Mouse (Mus musculus) liver, embryonic 12.5 days (tissue): Measurements from ENCODE around the gene Nrsn2. TPM values are rescaled to one million over a fixed set of nuclear protein-coding genes. Genes with fewer than 3 reads are reported as not detected.

Source experiments
- ATAC-seq: fragments of 200-750 bp; cut with Nextera tagmentation; 2 replicates; pipeline ENCODE4 v1.8.0; 2017; ENCODE audit warnings: moderate number of reproducible peaks, mild to moderate bottlenecking, moderate library complexity
- H3K27ac ChIP-seq: fragments of 300-500 bp; sonication (generic); 2 replicates; pipeline ENCODE4 v1.5.1; 2016; ENCODE audit warnings: mild to moderate bottlenecking
- H3K27me3 ChIP-seq: fragments of 300-500 bp; sonication (generic); replicated peaks from 2 replicates; pipeline ENCODE4 v1.6.1; 2016; ENCODE audit warnings: mild to moderate bottlenecking, moderate library complexity
- H3K36me3 ChIP-seq: fragments of 300-500 bp; sonication (generic); 2 replicates; pipeline ENCODE4 v1.6.1; 2016; ENCODE audit warnings: mild to moderate bottlenecking, moderate library complexity
- H3K4me1 ChIP-seq: fragments of 300-500 bp; sonication (generic); 2 replicates; pipeline ENCODE4 v1.6.1; 2016
- H3K4me2 ChIP-seq: fragments of 300-500 bp; sonication (generic); 2 replicates; pipeline ENCODE4 v1.6.1; 2016; ENCODE audit warnings: mild to moderate bottlenecking, moderate library complexity
- H3K4me3 ChIP-seq: fragments of 300-500 bp; sonication (generic); 2 replicates; pipeline ENCODE4 v1.5.1; 2016; ENCODE audit warnings: mild to moderate bottlenecking, moderate library complexity
- H3K9ac ChIP-seq: fragments of 300-500 bp; sonication (generic); 2 replicates; pipeline ENCODE4 v1.6.1; 2016; ENCODE audit warnings: mild to moderate bottlenecking, moderate library complexity
- H3K9me3 ChIP-seq: fragments of 300-500 bp; sonication (generic); replicated peaks from 2 replicates; pipeline ENCODE4 v1.6.1; 2016; ENCODE audit warnings: mild to moderate bottlenecking, moderate library complexity
- WGBS: fragments of 180-500 bp; shearing (Covaris S2); methylation state at CpG from one replicate; pipeline ENCODE4 v1.1.7; 2016; ENCODE audit not compliant: insufficient replicate concordance; 5-methylcytosine and 5-hydroxymethylcytosine counted together
- polyA plus RNA-seq: library from polyadenylated mRNA; unstranded; fragments of >200 nt; fragmentation: Nextera tagmentation; extraction: Ambion mirVana; gene quantifications from 2 replicates; pipeline ENCODE4 v1.2.1, GENCODE M21; 2016

The Nrsn2 gene
- polyA plus RNA-seq, 1 experiment from 2014 or later, result 0.08 TPM

- H3K4me3 ChIP-seq, result no peak overlapping the region
- H3K9me3 ChIP-seq, result no peaks in the 10 kb centered on the region
- H3K27ac ChIP-seq, result no peak overlapping the region
- no peak overlapping the region for H3K4me2 ChIP-seq
- peaks cover 12% of the 10 kb centered on the region for H3K27me3 ChIP-seq
- peaks cover 29% of the 10 kb centered on the region for H3K4me1 ChIP-seq
- WGBS, result 67% methylated on average over 1 of the region's 1 CpGs
- ATAC-seq, result no peak
- no peak overlapping the region for H3K9ac ChIP-seq
- peaks cover 18% of the 10 kb centered on the region for H3K36me3 ChIP-seq
Measured at GRCm38 (mm10) chr2:152336856-152337255, 39.6 kb downstream of the Nrsn2 start.

- Histone ChIP-seq H3K4me2 (no peak overlapping the region), H3K36me3 (peaks cover 22% of the 10 kb centered on the region), H3K9ac (no peak overlapping the region), H3K27me3 (peaks cover 12% of the 10 kb centered on the region), H3K9me3 (no peaks in the 10 kb centered on the region), H3K27ac (no peak overlapping the region), H3K4me1 (peaks cover 44% of the 10 kb centered on the region), H3K4me3 (no peak overlapping the region)
- WGBS, result 30% methylated on average over 11 of the region's 11 CpGs
- ATAC-seq, result no peak
Measured at GRCm38 (mm10) chr2:152335289-152335820, 41.1 kb downstream of the Nrsn2 start.

GRCm38 (mm10) chr2:152333345-152334006 is 43.0 kb downstream of the Nrsn2 start:
- Histone ChIP-seq H3K27me3 (peaks cover 12% of the 10 kb centered on the region), H3K9ac (no peak overlapping the region), H3K4me2 (peak overlapping the region; percentile 81), H3K27ac (no peak overlapping the region), H3K9me3 (no peaks in the 10 kb centered on the region), H3K4me1 (peaks cover 59% of the 10 kb centered on the region), H3K4me3 (no peak overlapping the region), H3K36me3 (peaks cover 35% of the 10 kb centered on the region)
- no peak for ATAC-seq
- 60% methylated on average over 4 of the region's 4 CpGs for WGBS

GRCm38 (mm10) chr2:152332101-152332825 is 44.2 kb downstream of the Nrsn2 start, which contains the start of gene Rbck1:
Gene Rbck1 (minus strand): TSS chr2:152332653.
- 3% methylated on average over 54 of the region's 54 CpGs for WGBS
- Histone ChIP-seq H3K9me3 (no peaks in the 10 kb centered on the region), H3K4me2 (peak within 1 kb of the TSS; percentile 81), H3K4me1 (peaks cover 65% of the 10 kb centered on the region), H3K36me3 (peaks cover 36% of the 10 kb centered on the region), H3K9ac (peak within 1 kb of the TSS; percentile 88), H3K4me3 (peak within 1 kb of the TSS; percentile 88), H3K27ac (peak within 1 kb of the TSS; percentile 92), H3K27me3 (peaks cover 12% of the 10 kb centered on the region)
- ATAC-seq, result peak; percentile 94

GRCm38 (mm10) chr2:152330858-152331423 is 45.5 kb downstream of the Nrsn2 start:
- peak overlapping the region; percentile 92 for H3K27ac ChIP-seq
- peaks cover 4% of the 10 kb centered on the region; the same call in 1 of the 2 replicates for H3K27me3 ChIP-seq
- peak overlapping the region; percentile 81 for H3K4me2 ChIP-seq
- H3K4me3 ChIP-seq, result peak overlapping the region; percentile 88
- H3K9ac ChIP-seq, result peak overlapping the region; percentile 88
- H3K36me3 ChIP-seq, result peaks cover 48% of the 10 kb centered on the region
- 20% methylated on average over 7 of the region's 7 CpGs for WGBS
- ATAC-seq, result peak; percentile 8; the same call in 1 of the 2 replicates
- peaks cover 65% of the 10 kb centered on the region for H3K4me1 ChIP-seq
- no peaks in the 10 kb centered on the region for H3K9me3 ChIP-seq

GRCm38 (mm10) chr2:152327980-152328379 is 48.5 kb downstream of the Nrsn2 start:
- no peak overlapping the region for H3K9ac ChIP-seq
- WGBS, result 78% methylated on average over 5 of the region's 5 CpGs
- peaks cover 78% of the 10 kb centered on the region for H3K36me3 ChIP-seq
- H3K9me3 ChIP-seq, result no peaks in the 10 kb centered on the region
- H3K4me2 ChIP-seq, result no peak overlapping the region
- H3K4me1 ChIP-seq, result peaks cover 42% of the 10 kb centered on the region
- no peaks in the 10 kb centered on the region for H3K27me3 ChIP-seq
- no peak overlapping the region for H3K27ac ChIP-seq
- no peak overlapping the region for H3K4me3 ChIP-seq
- no peak for ATAC-seq

- 91% methylated on average over 8 of the region's 8 CpGs for WGBS
- Histone ChIP-seq H3K4me1 (peaks cover 35% of the 10 kb centered on the region), H3K27me3 (no peaks in the 10 kb centered on the region), H3K9ac (no peak overlapping the region), H3K4me3 (no peak overlapping the region), H3K9me3 (no peaks in the 10 kb centered on the region), H3K4me2 (no peak overlapping the region), H3K36me3 (peaks cover 91% of the 10 kb centered on the region), H3K27ac (no peak overlapping the region)
- no peak for ATAC-seq
Measured at GRCm38 (mm10) chr2:152326654-152327053, 49.8 kb downstream of the Nrsn2 start.

- Histone ChIP-seq H3K9ac (no peak overlapping the region), H3K4me1 (peaks cover 30% of the 10 kb centered on the region), H3K4me3 (no peak overlapping the region), H3K9me3 (no peaks in the 10 kb centered on the region), H3K27ac (no peak overlapping the region), H3K36me3 (peaks cover 96% of the 10 kb centered on the region), H3K4me2 (no peak overlapping the region), H3K27me3 (no peaks in the 10 kb centered on the region)
- no peak for ATAC-seq
- WGBS, result 87% methylated on average over 13 of the region's 13 CpGs
Measured at GRCm38 (mm10) chr2:152326157-152326556, 50.3 kb downstream of the Nrsn2 start.

- Histone ChIP-seq H3K27me3 (no peaks in the 10 kb centered on the region), H3K9me3 (no peaks in the 10 kb centered on the region), H3K4me1 (peaks cover 17% of the 10 kb centered on the region), H3K36me3 (peaks cover 100% of the 10 kb centered on the region), H3K4me3 (no peak overlapping the region), H3K4me2 (no peak overlapping the region), H3K27ac (no peak overlapping the region), H3K9ac (no peak overlapping the region)
- no peak for ATAC-seq
- WGBS, result 81% methylated on average over 3 of the region's 3 CpGs
Measured at GRCm38 (mm10) chr2:152324842-152325241, 51.6 kb downstream of the Nrsn2 start.

GRCm38 (mm10) chr2:152323971-152324370 is 52.5 kb downstream of the Nrsn2 start:
- Histone ChIP-seq H3K4me3 (no peak overlapping the region), H3K27me3 (no peaks in the 10 kb centered on the region), H3K4me2 (no peak overlapping the region), H3K9ac (no peak overlapping the region), H3K4me1 (peaks cover 12% of the 10 kb centered on the region), H3K36me3 (peaks cover 100% of the 10 kb centered on the region), H3K27ac (no peak overlapping the region), H3K9me3 (no peaks in the 10 kb centered on the region)
- WGBS, result 93% methylated on average over 14 of the region's 14 CpGs
- no peak for ATAC-seq

- no peaks in the 10 kb centered on the region for H3K9me3 ChIP-seq
- ATAC-seq, result no peak
- no peak overlapping the region for H3K4me3 ChIP-seq
- no peak overlapping the region for H3K27ac ChIP-seq
- no peaks in the 10 kb centered on the region for H3K4me1 ChIP-seq
- 93% methylated on average over 6 of the region's 6 CpGs for whole genome bisulfite sequencing
- peaks cover 99% of the 10 kb centered on the region for H3K36me3 ChIP-seq
- H3K27me3 ChIP-seq, result no peaks in the 10 kb centered on the region
- no peak overlapping the region for H3K9ac ChIP-seq
- H3K4me2 ChIP-seq, result no peak overlapping the region
Measured at GRCm38 (mm10) chr2:152322198-152322597, 54.2 kb downstream of the Nrsn2 start.

- H3K4me2 ChIP-seq, result no peak overlapping the region
- H3K4me1 ChIP-seq, result no peaks in the 10 kb centered on the region
- peaks cover 99% of the 10 kb centered on the region for H3K36me3 ChIP-seq
- H3K9ac ChIP-seq, result no peak overlapping the region
- H3K27me3 ChIP-seq, result no peaks in the 10 kb centered on the region
- no peak overlapping the region for H3K4me3 ChIP-seq
- no peak for ATAC-seq
- no peak overlapping the region for H3K27ac ChIP-seq
- H3K9me3 ChIP-seq, result no peaks in the 10 kb centered on the region
- WGBS, result 90% methylated on average over 5 of the region's 5 CpGs
Measured at GRCm38 (mm10) chr2:152321558-152321957, 54.9 kb downstream of the Nrsn2 start.
